Mouse (Mus musculus) ES-Bruce4 (cell line): ENCODE data around the gene Tesk1.

ENCODE experiments used
- CTCF ChIP-seq: IDR thresholded peaks from one replicate; pipeline ENCODE4 v1.8.1; 2011; ENCODE audit warnings: low read depth, low read length
- POLR2A ChIP-seq: IDR thresholded peaks from one replicate; pipeline ENCODE4 v1.8.1; 2011; ENCODE audit warnings: low read length; ENCODE audit not compliant: insufficient read depth

GRCm38 (mm10) chr4:43477857-43478533 lies 36.3 kb downstream of the Tesk1 start:
- peak; percentile 43 for TF ChIP-seq CTCF
- peak; percentile 55 for TF ChIP-seq POLR2A
